Mouse (Mus musculus) myocyte (in vitro differentiated cells): ENCODE measurements around the gene Nfe2l1. TPM values are rescaled to one million over a fixed set of nuclear protein-coding genes. Genes with fewer than 3 reads are reported as not detected.
A peak's percentile ranks its signal among the peaks of the same experiment; 100 is the strongest.

ENCODE experiments used
- H3K27me3 ChIP-seq: one replicate; pipeline ENCODE4 v1.6.1; 2011; ENCODE audit not compliant: control insufficient read depth, insufficient read depth, insufficient read length
- H3K36me3 ChIP-seq: one replicate; pipeline ENCODE4 v1.6.1; 2011; ENCODE audit not compliant: control insufficient read depth, insufficient read depth
- H3K4me2 ChIP-seq: one replicate; pipeline ENCODE4 v1.6.1; 2011; ENCODE audit warnings: low read depth, control low read depth
- H3K4me3 ChIP-seq: one replicate; pipeline ENCODE4 v1.5.1; 2011; ENCODE audit warnings: mild to moderate bottlenecking, control low read depth, moderate library complexity
- H3K79me2 ChIP-seq: one replicate; pipeline ENCODE4 v1.6.1; 2011; ENCODE audit not compliant: control insufficient read depth, insufficient read depth
- H3ac ChIP-seq: one replicate; pipeline ENCODE4 v1.6.1; 2011; ENCODE audit not compliant: control insufficient read depth, insufficient read length
- CEBPB ChIP-seq: IDR thresholded peaks from 2 replicates; pipeline ENCODE4 v1.6.1; 2011; ENCODE audit warnings: mild to moderate bottlenecking, moderate library complexity; ENCODE audit not compliant: poor library complexity, insufficient read depth, severe bottlenecking
- E2F4 ChIP-seq: IDR thresholded peaks from one replicate; pipeline ENCODE4 v1.6.1; 2011; ENCODE audit warnings: mild to moderate bottlenecking, control low read depth, moderate library complexity; ENCODE audit not compliant: insufficient read depth
- MAX ChIP-seq: IDR thresholded peaks from one replicate; pipeline ENCODE4 v1.6.1; 2011; ENCODE audit warnings: low read depth, mild to moderate bottlenecking, control low read depth
- MYOD1 ChIP-seq, 3 experiments: IDR thresholded peaks; one replicate each; pipeline ENCODE4 v1.6.1; 2011; ENCODE audit warnings: control low read depth in 2 of 3, low read depth in 2 of 3, mild to moderate bottlenecking in 2 of 3, moderate library complexity in 1 of 3; ENCODE audit not compliant: insufficient read length in 2 of 3, control insufficient read depth in 1 of 3
- MYOG ChIP-seq, 3 experiments: IDR thresholded peaks; one replicate each; pipeline ENCODE4 v1.6.1; 2011; ENCODE audit warnings: control low read depth in 2 of 3, low read depth in 2 of 3, mild to moderate bottlenecking in 2 of 3; ENCODE audit not compliant: insufficient read length in 2 of 3, control insufficient read depth in 1 of 3, insufficient read depth in 1 of 3
- POLR2A ChIP-seq: IDR thresholded peaks from one replicate; pipeline ENCODE4 v1.6.1; 2011; ENCODE audit warnings: low read depth, mild to moderate bottlenecking, control low read depth, moderate library complexity; ENCODE audit not compliant: insufficient read length
- POLR2AphosphoS2 ChIP-seq: IDR thresholded peaks from one replicate; pipeline ENCODE4 v1.6.1; 2011; ENCODE audit warnings: low read depth, control low read depth; ENCODE audit not compliant: insufficient read length
- REST ChIP-seq: IDR thresholded peaks from one replicate; pipeline ENCODE4 v1.6.1; 2011; ENCODE audit warnings: mild to moderate bottlenecking, control low read depth, moderate library complexity; ENCODE audit not compliant: insufficient read depth, insufficient read length
- SRF ChIP-seq: IDR thresholded peaks from one replicate; pipeline ENCODE4 v1.6.1; 2011; ENCODE audit warnings: low read depth; ENCODE audit not compliant: control insufficient read depth, insufficient read length
- TCF12 ChIP-seq: IDR thresholded peaks from one replicate; pipeline ENCODE4 v1.6.1; 2011; ENCODE audit warnings: mild to moderate bottlenecking, control low read depth; ENCODE audit not compliant: poor library complexity, insufficient read depth, severe bottlenecking
- TCF3 ChIP-seq: IDR thresholded peaks from one replicate; pipeline ENCODE4 v1.6.1; 2011; ENCODE audit warnings: low read depth, control low read depth; ENCODE audit not compliant: insufficient read length
- USF1 ChIP-seq: IDR thresholded peaks from one replicate; pipeline ENCODE4 v1.6.1; 2011; ENCODE audit warnings: low read depth, mild to moderate bottlenecking, control low read depth, moderate library complexity
- polyA plus RNA-seq: library from polyadenylated mRNA; unstranded; fragments of >200 nt; fragmentation: generic; extraction: Trizol; gene quantifications from one replicate; pipeline ENCODE4 v1.2.1, GENCODE M21; 2012; ENCODE audit warnings: missing spikeins

The Nfe2l1 gene
- polyA plus RNA-seq, 1 experiment = 518 TPM

GRCm38 (mm10) chr11:96776968-96777962, 52.5 kb downstream of the Nfe2l1 start, which contains the start of gene Snx11:
Gene Snx11 (minus strand): TSS chr11:96777559.
- Histone ChIP-seq H3K4me2 (peak within 1 kb of the TSS; percentile 99), H3K4me3 (peak within 1 kb of the TSS; percentile 77), H3ac (peak within 1 kb of the TSS; percentile 26), H3K36me3 (peaks cover 14% of the 10 kb centered on the region), H3K27me3 (no peaks in the 10 kb centered on the region), H3K79me2 (peaks cover 28% of the 10 kb centered on the region)
- peak in 1 of 3 experiments; percentile 21 for TF ChIP-seq MYOD1 (IDR thresholded peaks at IDR 0.05; ENCODE audit: control insufficient read depth in 1 of 3, insufficient read length in 2 of 3, low read depth in 2 of 3)
- peak; percentile 40 for TF ChIP-seq E2F4
- no peak for TF ChIP-seq TCF3
- peak; percentile 95 for TF ChIP-seq POLR2A
- peak; percentile 92 for TF ChIP-seq POLR2AphosphoS2
- TF ChIP-seq CEBPB = no peak
- TF ChIP-seq MYOG (IDR thresholded peaks at IDR 0.05; ENCODE audit: control insufficient read depth in 1 of 3, insufficient read depth in 1 of 3, insufficient read length in 2 of 3, low read depth in 2 of 3) = peak in 1 of 3 experiments; percentile 23
- TF ChIP-seq TCF12 = no peak

GRCm38 (mm10) chr11:96776068-96776467, 53.7 kb downstream of the Nfe2l1 start:
- TF ChIP-seq MYOG (IDR thresholded peaks at IDR 0.05; ENCODE audit: control insufficient read depth in 1 of 3, insufficient read depth in 1 of 3, insufficient read length in 2 of 3, low read depth in 2 of 3) (no peak), POLR2AphosphoS2 (no peak), MAX (no peak), CEBPB (no peak), MYOD1 (IDR thresholded peaks at IDR 0.05; ENCODE audit: control insufficient read depth in 1 of 3, insufficient read length in 2 of 3, low read depth in 2 of 3) (no peak), USF1 (no peak), TCF12 (no peak), POLR2A (no peak), REST (no peak)
- H3K4me3 ChIP-seq = peak overlapping the region; percentile 77
- peaks cover 28% of the 10 kb centered on the region for H3K79me2 ChIP-seq
- H3K27me3 ChIP-seq = no peaks in the 10 kb centered on the region
- H3ac ChIP-seq = peak overlapping the region; percentile 26
- peaks cover 25% of the 10 kb centered on the region for H3K36me3 ChIP-seq
- H3K4me2 ChIP-seq = peak overlapping the region; percentile 99

DNA sequence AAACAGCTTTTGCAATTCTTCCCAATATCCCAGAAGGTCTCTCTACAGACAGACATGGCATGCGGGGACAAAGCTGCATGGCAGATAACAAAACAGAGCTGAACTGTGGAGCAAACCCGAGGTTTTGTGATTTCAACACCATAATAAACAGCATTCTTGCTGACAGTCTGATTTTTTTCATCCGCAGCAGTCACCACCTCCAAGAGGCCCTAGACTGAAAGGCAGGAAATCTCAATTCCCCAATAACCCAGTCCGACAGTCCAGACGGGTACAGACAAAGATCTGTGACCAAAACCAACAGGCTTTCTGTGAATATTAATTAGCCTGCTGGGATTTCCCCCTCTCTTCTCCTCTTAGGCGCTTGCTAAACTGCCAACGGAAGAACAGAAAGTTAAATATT, 54.1 kb downstream of the Nfe2l1 start:
- no peaks in the 10 kb centered on the region for H3K27me3 ChIP-seq
- no peak overlapping the region for H3ac ChIP-seq
- peak overlapping the region; percentile 99 for H3K4me2 ChIP-seq
- H3K4me3 ChIP-seq = peak overlapping the region; percentile 77
- TF ChIP-seq CEBPB (no peak), POLR2AphosphoS2 (no peak), REST (no peak), SRF (no peak), E2F4 (no peak), MYOD1 (IDR thresholded peaks at IDR 0.05; ENCODE audit: control insufficient read depth in 1 of 3, insufficient read length in 2 of 3, low read depth in 2 of 3) (no peak), TCF3 (no peak), MYOG (IDR thresholded peaks at IDR 0.05; ENCODE audit: control insufficient read depth in 1 of 3, insufficient read depth in 1 of 3, insufficient read length in 2 of 3, low read depth in 2 of 3) (no peak), MAX (no peak), USF1 (no peak), POLR2A (no peak), TCF12 (no peak)
- peaks cover 28% of the 10 kb centered on the region for H3K79me2 ChIP-seq
- H3K36me3 ChIP-seq = peaks cover 25% of the 10 kb centered on the region

DNA sequence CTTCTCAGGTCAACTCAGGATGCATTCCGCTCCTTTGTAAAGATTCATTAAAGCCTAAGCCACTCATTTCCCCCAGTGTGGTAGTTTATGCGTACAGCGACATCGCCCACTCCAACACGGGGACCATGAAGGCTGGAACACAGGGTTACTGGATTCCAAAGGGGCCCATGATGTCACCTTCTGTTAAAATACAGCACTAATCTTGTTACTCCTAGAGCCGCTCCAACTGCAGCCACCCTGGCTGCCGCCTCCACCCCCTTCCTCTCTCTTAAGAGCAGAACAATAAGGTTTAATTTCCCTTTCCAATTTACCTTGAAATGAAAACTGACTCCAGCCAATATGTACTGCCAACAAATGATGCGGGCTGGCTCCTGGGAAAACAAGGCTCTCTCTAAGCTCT, 54.7 kb downstream of the Nfe2l1 start:
- Histone ChIP-seq H3K4me2 (no peak overlapping the region), H3K36me3 (peaks cover 28% of the 10 kb centered on the region), H3K79me2 (peaks cover 28% of the 10 kb centered on the region), H3ac (no peak overlapping the region), H3K4me3 (no peak overlapping the region), H3K27me3 (no peaks in the 10 kb centered on the region)
- TF ChIP-seq POLR2AphosphoS2 (no peak), CEBPB (no peak), USF1 (no peak), MYOD1 (IDR thresholded peaks at IDR 0.05; ENCODE audit: control insufficient read depth in 1 of 3, insufficient read length in 2 of 3, low read depth in 2 of 3) (no peak), TCF12 (no peak), MYOG (IDR thresholded peaks at IDR 0.05; ENCODE audit: control insufficient read depth in 1 of 3, insufficient read depth in 1 of 3, insufficient read length in 2 of 3, low read depth in 2 of 3) (no peak), MAX (no peak)
